Mouse (Mus musculus) neural tube, embryonic 10.5 days (tissue): ENCODE data around the gene Zdbf2.
"Not testable (repeated sequence)": the region's sequence is repeated elsewhere in the genome, so short reads cannot be mapped to it uniquely, and the experiment has no call there.

Experiments
- DNase-seq: peaks from one replicate; pipeline ENCODE4 v3.0.0-alpha.2; 2017; ENCODE audit warnings: low spot score; ENCODE audit errors: extremely low spot score

The Zdbf2 gene

DNA sequence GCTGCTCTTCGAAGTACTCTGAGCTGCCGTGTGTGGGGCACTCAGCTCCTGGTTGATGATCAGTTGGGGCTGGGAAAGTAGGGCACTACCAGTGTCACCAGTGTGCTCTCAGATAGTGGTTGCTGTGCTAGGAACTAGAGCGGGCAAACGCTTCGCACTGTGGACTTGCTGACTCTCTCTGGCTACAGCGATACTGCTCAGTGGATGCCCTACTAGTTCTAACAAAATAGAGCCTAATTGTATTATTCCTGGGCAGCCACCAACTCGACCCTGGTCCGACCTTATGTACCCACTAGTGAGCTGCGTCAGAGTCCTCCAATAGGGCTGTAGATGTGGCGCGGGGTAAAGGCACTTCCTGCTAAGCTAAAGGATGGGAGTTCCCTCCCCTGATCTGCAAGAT lies 9.4 kb upstream of the Zdbf2 start:
- peak; percentile 33 for DNase-seq

- peak; percentile 38 for DNase-seq
Observed at GRCm38 (mm10) chr1:63265461-63265860, 7.6 kb upstream of the Zdbf2 start.

- peak; percentile 43 for DNase-seq
Observed at GRCm38 (mm10) chr1:63266121-63266520, 6.9 kb upstream of the Zdbf2 start.

- DNase-seq = no peak
Observed at GRCm38 (mm10) chr1:63266716-63267115, 6.3 kb upstream of the Zdbf2 start.

GRCm38 (mm10) chr1:63272125-63272675 lies 865 bp upstream of the Zdbf2 start:
- DNase-seq = no peak

DNA sequence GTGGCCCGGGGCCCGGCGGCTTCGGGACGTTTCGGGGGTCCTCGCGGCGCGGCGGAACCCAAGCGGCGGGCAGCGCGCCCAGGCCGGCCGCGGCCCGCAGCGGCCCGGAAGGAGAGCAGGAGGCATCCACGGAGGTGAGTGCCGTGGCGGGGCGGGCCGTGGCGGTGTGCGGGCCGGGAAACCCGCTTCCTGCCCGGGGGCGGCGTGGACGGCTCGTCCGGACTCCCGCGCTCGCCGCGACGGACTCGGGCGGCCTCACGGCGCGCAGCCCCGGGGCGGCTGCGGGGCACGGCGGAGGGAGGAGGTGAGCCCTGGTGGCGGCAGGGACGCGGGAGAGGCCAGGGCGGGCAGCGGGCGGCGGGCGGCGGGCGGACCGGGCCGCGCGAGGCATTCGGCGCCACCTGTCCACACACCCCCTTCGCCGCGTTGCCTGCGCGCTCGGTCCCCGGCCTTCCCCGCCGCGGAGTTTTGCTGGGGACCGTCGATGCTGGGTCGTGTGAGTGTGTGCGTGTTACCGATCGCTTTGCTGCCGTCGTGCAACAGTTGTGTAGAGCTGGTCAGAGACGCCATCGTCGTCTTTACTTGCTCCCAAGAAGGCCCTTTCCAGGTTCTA lies 380 bp downstream of the Zdbf2 start:
- peak; percentile 65 for DNase-seq

GRCm38 (mm10) chr1:63274046-63274730 lies 1.1 kb downstream of the Zdbf2 start:
- no peak for DNase-seq

DNA sequence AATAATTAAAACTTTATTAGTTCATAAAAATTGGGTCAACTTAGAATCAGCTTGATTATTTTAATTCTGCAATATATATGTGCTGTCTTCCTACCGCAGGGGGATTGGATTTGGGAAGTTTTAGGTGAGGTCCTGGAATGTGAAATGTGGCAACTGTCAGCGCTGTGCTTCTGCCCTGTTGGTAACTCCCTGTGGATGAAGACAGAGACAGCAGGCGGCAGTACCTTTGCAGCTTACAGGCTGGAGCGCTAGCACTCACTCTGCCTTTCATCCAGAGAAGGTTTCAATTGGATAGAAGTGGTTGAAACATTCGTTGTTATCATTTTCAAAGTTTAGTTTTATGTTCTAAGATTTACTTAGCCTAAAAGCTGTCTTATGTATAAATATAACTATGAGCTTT lies 5.0 kb downstream of the Zdbf2 start:
- no peak for DNase-seq

- DNase-seq = no peak
Observed at GRCm38 (mm10) chr1:63293965-63294364, 20.9 kb downstream of the Zdbf2 start.

GRCm38 (mm10) chr1:63309661-63310060 lies 36.6 kb downstream of the Zdbf2 start:
- DNase-seq = peak; percentile 37

DNA sequence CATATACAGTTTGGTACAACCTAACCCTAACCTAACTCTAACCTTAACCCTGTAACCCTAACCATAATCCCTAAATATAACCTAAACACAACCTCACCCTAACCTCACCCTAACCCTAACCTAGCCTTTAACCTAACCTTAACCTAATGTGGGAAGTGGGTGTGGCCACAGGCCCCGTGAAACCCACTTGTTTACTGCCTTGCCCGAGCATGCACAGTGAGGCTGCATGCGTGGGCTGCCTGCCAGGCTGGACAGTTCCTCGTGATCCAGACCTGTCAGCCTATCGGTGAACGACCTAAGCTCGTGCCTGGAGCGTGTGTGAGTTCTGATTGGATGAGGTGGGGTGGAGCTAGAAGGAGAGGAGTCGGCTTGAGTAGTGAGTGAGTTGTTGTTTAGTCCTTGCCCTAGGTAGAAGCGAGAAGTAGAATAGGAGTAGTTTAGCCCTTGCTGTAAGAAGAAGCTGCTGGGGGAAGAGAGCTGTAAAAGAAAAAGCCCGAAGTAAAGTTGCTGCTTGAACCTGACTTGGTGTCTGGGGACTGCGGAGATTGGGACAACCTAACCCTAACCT lies 50.6 kb downstream of the Zdbf2 start:
- DNase-seq = not testable (repeated sequence)
